In genomic region chr7:132734222-132734621, GRCm38 (mm10) we compare ENCODE assay signal across 16 mouse cellular contexts.
DNase-seq lines count a peak whose midpoint lies in the region; ATAC-seq and TF ChIP-seq lines count a peak whose summit lies in the region.
"Had no signal": no experiment of that assay in that cellular context is flagged by ENCODE, and none has a peak within 500 bp of the region (broad histone marks: within the 10 kb centered on the region; RNA-seq: fewer than 3 reads in every experiment).

No protein-coding gene starts in this region.

- peaks cover 2% of the 10 kb centered on the region; the same call in 1 of the 2 replicates for H3K36me3 ChIP-seq in heart, adult 2 months (ENCODE audit: control insufficient read depth, insufficient read depth, low read length)
- 0 out of 2 replicates have a peak, but pooled peaks cover 2% of the 10 kb centered on the region for H3K36me3 ChIP-seq in midbrain, embryonic 13.5 days
- H3K36me3 ChIP-seq in midbrain, embryonic 10.5 days = peaks cover 15% of the 10 kb centered on the region
- H3K36me3 ChIP-seq in forebrain, embryonic 14.5 days (ENCODE audit: control insufficient read depth, insufficient read depth, low read length) = no peaks in the 10 kb centered on the region; the same call in 1 of the 2 replicates
- peaks cover 35% of the 10 kb centered on the region for H3K36me3 ChIP-seq in liver, postnatal 0 days (replicated peaks; ENCODE audit: insufficient read depth, low read length)
- H3K36me3 ChIP-seq: heart, embryonic 15.5 days had no signal

- intact Hi-C loops in heart, adult 2 months (cut with DNase I) = loop anchor here (2.0 kb wide), 1 partner anchor 77 kb away; no protein-coding TSS in a partner anchor

- no peak overlapping the region for H3K4me3 ChIP-seq in heart, adult 2 months
- no peak overlapping the region for H3K4me3 ChIP-seq in midbrain, embryonic 13.5 days (replicated peaks)
- no peak overlapping the region for H3K4me3 ChIP-seq in midbrain, embryonic 10.5 days
- H3K4me3 ChIP-seq in forebrain, embryonic 14.5 days (ENCODE audit: low read depth, low read length) = no peak overlapping the region
- H3K4me3 ChIP-seq in liver, postnatal 0 days (ENCODE audit: low read depth, low read length) = no peak overlapping the region
- H3K4me3 ChIP-seq: heart, embryonic 15.5 days; limb, embryonic 15.5 days; megakaryocyte, embryonic 14.5 days; myocyte had no signal

- H3K4me1 ChIP-seq in heart, adult 2 months (ENCODE audit: control insufficient read depth, insufficient read depth, low read length) = peaks cover 38% of the 10 kb centered on the region
- peaks cover 57% of the 10 kb centered on the region for H3K4me1 ChIP-seq in midbrain, embryonic 13.5 days (replicated peaks)
- H3K4me1 ChIP-seq in midbrain, embryonic 10.5 days = peaks cover 68% of the 10 kb centered on the region
- peaks cover 61% of the 10 kb centered on the region for H3K4me1 ChIP-seq in forebrain, embryonic 14.5 days (ENCODE audit: control insufficient read depth, insufficient read depth, low read length)
- H3K4me1 ChIP-seq in liver, postnatal 0 days (ENCODE audit: insufficient read depth) = peaks cover 58% of the 10 kb centered on the region

- DNase-seq in heart, adult 2 months = no peak
- DNase-seq in heart, adult 18-20 months = no peak
- no peak for DNase-seq in midbrain, embryonic 10.5 days (ENCODE audit: low spot score)
- no peak for DNase-seq in forebrain, embryonic 14.5 days (ENCODE audit: low spot score)
- no peak for DNase-seq in liver, postnatal 0 days
- DNase-seq in spleen, postnatal 36 days (ENCODE audit: low spot score in 2 of 2) = no peak
- DNase-seq: B cell, adult 2 months; cerebellum, adult 11-12 months; gastrocnemius, postnatal 36 days had no signal

- H3K27ac ChIP-seq in heart, adult 2 months = peak overlapping the region; percentile 86; the same call in 1 of the 2 replicates
- peak overlapping the region; percentile 27; the same call in 1 of the 2 replicates for H3K27ac ChIP-seq in midbrain, embryonic 13.5 days
- H3K27ac ChIP-seq in midbrain, embryonic 10.5 days (replicated peaks) = no peak overlapping the region
- peak overlapping the region; percentile 62; the same call in 1 of the 2 replicates for H3K27ac ChIP-seq in forebrain, embryonic 14.5 days (ENCODE audit: low read depth, low read length)
- peak overlapping the region; percentile 52; the same call in 1 of the 2 replicates for H3K27ac ChIP-seq in liver, postnatal 0 days (ENCODE audit: low read depth)
- H3K27ac ChIP-seq: heart, embryonic 15.5 days; limb, embryonic 15.5 days had no signal

- ATAC-seq in midbrain, embryonic 13.5 days = no peak
- no peak for ATAC-seq in forebrain, embryonic 14.5 days
- no peak for ATAC-seq in liver, postnatal 0 days
- ATAC-seq in inflammation-experienced regulatory T-cells, adult 6 months = no peak
- ATAC-seq: lung, postnatal 0 days had no signal

- H3K9ac ChIP-seq in heart, adult 2 months (ENCODE audit: low read depth, low read length) = no peak overlapping the region
- H3K9ac ChIP-seq in midbrain, embryonic 13.5 days (replicated peaks) = no peak overlapping the region
- H3K9ac ChIP-seq in forebrain, embryonic 14.5 days (ENCODE audit: low read length) = no peak overlapping the region
- no peak overlapping the region; the same call in 1 of the 2 replicates for H3K9ac ChIP-seq in liver, postnatal 0 days (replicated peaks)
- H3K9ac ChIP-seq: heart, embryonic 15.5 days; limb, embryonic 15.5 days had no signal

- TF ChIP-seq CTCF in heart, adult 2 months (IDR thresholded peaks at IDR 0.05) = no peak
- no peak for TF ChIP-seq CTCF in liver, postnatal 0 days (IDR thresholded peaks at IDR 0.05; ENCODE audit: low read depth)

- H3K9me3 ChIP-seq in midbrain, embryonic 13.5 days = no peaks in the 10 kb centered on the region
- H3K9me3 ChIP-seq in midbrain, embryonic 10.5 days (replicated peaks) = no peaks in the 10 kb centered on the region
- no peaks in the 10 kb centered on the region for H3K9me3 ChIP-seq in forebrain, embryonic 14.5 days (replicated peaks; ENCODE audit: control insufficient read depth, low read length)
- no peaks in the 10 kb centered on the region for H3K9me3 ChIP-seq in liver, postnatal 0 days (ENCODE audit: low read length)
- H3K9me3 ChIP-seq: heart, embryonic 15.5 days; limb, embryonic 15.5 days; megakaryocyte, embryonic 14.5 days had no signal

- no peaks in the 10 kb centered on the region for H3K27me3 ChIP-seq in heart, adult 2 months (ENCODE audit: control insufficient read depth, insufficient read depth, low read length)
- H3K27me3 ChIP-seq in midbrain, embryonic 13.5 days = no peaks in the 10 kb centered on the region
- H3K27me3 ChIP-seq in midbrain, embryonic 10.5 days (ENCODE audit: low read depth, poor library complexity, severe bottlenecking) = no peaks in the 10 kb centered on the region
- no peaks in the 10 kb centered on the region for H3K27me3 ChIP-seq in forebrain, embryonic 14.5 days (replicated peaks; ENCODE audit: control insufficient read depth, insufficient read depth, low read length)
- H3K27me3 ChIP-seq in liver, postnatal 0 days (ENCODE audit: insufficient read depth, low read length) = no peaks in the 10 kb centered on the region
- H3K27me3 ChIP-seq: heart, embryonic 15.5 days; limb, embryonic 15.5 days; megakaryocyte, embryonic 14.5 days had no signal

- no peak for TF ChIP-seq EP300 in heart, adult 2 months (IDR thresholded peaks at IDR 0.05; ENCODE audit: insufficient read depth, low read depth, low read length)
- TF ChIP-seq EP300 in liver, postnatal 0 days (IDR thresholded peaks at IDR 0.05; ENCODE audit: low read depth) = no peak

- H3K4me2 ChIP-seq in midbrain, embryonic 13.5 days (replicated peaks) = no peak overlapping the region
- no peak overlapping the region for H3K4me2 ChIP-seq in forebrain, embryonic 14.5 days (ENCODE audit: low read length)
- no peak overlapping the region for H3K4me2 ChIP-seq in liver, postnatal 0 days (ENCODE audit: low read depth, low read length)
- H3K4me2 ChIP-seq: heart, embryonic 15.5 days; limb, embryonic 15.5 days had no signal

- TF ChIP-seq POLR2A in heart, adult 2 months (IDR thresholded peaks at IDR 0.05; ENCODE audit: insufficient read depth, low read depth, low read length) = no peak

- no peaks in the 10 kb centered on the region for H3K79me2 ChIP-seq in heart, adult 2 months (replicated peaks; ENCODE audit: control insufficient read depth, insufficient read depth, low read length)

- WGBS in heart, adult 2 months = 89% methylated on average over 9 of the region's 9 CpGs
- WGBS in midbrain, embryonic 13.5 days = 85% methylated on average over 9 of the region's 9 CpGs
- 87% methylated on average over 9 of the region's 9 CpGs for WGBS in midbrain, embryonic 10.5 days
- 84% methylated on average over 9 of the region's 9 CpGs for WGBS in forebrain, embryonic 14.5 days
- 91% methylated on average over 9 of the region's 9 CpGs for WGBS in liver, postnatal 0 days (ENCODE audit: insufficient replicate concordance)
